Mouse (Mus musculus): ENCODE measurements around the gene Spdye4a. TPM values are rescaled to one million over a fixed set of nuclear protein-coding genes. Genes with fewer than 3 reads are reported as not detected.

Gene Spdye4a
- polyA plus RNA-seq (2015; fragmentation: Nextera tagmentation; extraction: Ambion mirVana), result not detected in 2 replicates

GRCm38 (mm10) chr5:143226790-143227189 is at the start of gene Spdye4a:
TSS of gene Spdye4a (minus strand) at chr5:143226890.

GRCm38 (mm10) chr5:143269363-143270150 is 42.9 kb upstream of the Spdye4a start, which contains the start of gene Zfp316:
TSS of gene Zfp316 (minus strand) at chr5:143270022.

GRCm38 (mm10) chr5:143235028-143235693 is 8.5 kb upstream of the Spdye4a start, which contains the start of gene Zfp12:
TSS of gene Zfp12 (plus strand) at chr5:143235163.

GRCm38 (mm10) chr5:143180255-143181076 is 46.2 kb downstream of the Spdye4a start, which contains the start of the genes Rbak and Spdye4b:
TSS of gene Rbak (minus strand) at chr5:143180775.
TSS of gene Spdye4b (plus strand) at chr5:143181017.

Other genes starting within 250 kb of the Spdye4a start
- 23.8 and 24.7 TPM in 2 replicates for gene Rnf216, start 113.9 kb downstream of the Spdye4a start, polyA plus RNA-seq (2015; fragmentation: Nextera tagmentation; extraction: Ambion mirVana)
- gene Olfr718-ps1, start 79.3 kb downstream of the Spdye4a start, polyA plus RNA-seq (2015; fragmentation: Nextera tagmentation; extraction: Ambion mirVana), result not detected in 2 replicates
- 8.4 and 10.6 TPM in 2 replicates for gene Rbak, start 46.1 kb downstream of the Spdye4a start, polyA plus RNA-seq (2015; fragmentation: Nextera tagmentation; extraction: Ambion mirVana)
- gene Spdye4b, start 45.9 kb downstream of the Spdye4a start, polyA plus RNA-seq (2015; fragmentation: Nextera tagmentation; extraction: Ambion mirVana), result not detected in 2 replicates
- gene Zfp12, start 8.3 kb upstream of the Spdye4a start, polyA plus RNA-seq (2015; fragmentation: Nextera tagmentation; extraction: Ambion mirVana), result 9.8 and 11.9 TPM in 2 replicates
- 6.9 and 7.9 TPM in 2 replicates for gene Zfp316, start 43.1 kb upstream of the Spdye4a start, polyA plus RNA-seq (2015; fragmentation: Nextera tagmentation; extraction: Ambion mirVana)
- gene Zfp853, start 66.7 kb upstream of the Spdye4a start, polyA plus RNA-seq (2015; fragmentation: Nextera tagmentation; extraction: Ambion mirVana), result 0.58 and 0.99 TPM in 2 replicates
- gene E130309D02Rik, start 88.5 kb upstream of the Spdye4a start, polyA plus RNA-seq (2015; fragmentation: Nextera tagmentation; extraction: Ambion mirVana), result 19.9 and 21.3 TPM in 2 replicates
- 84.5 and 88.7 TPM in 2 replicates for gene Zdhhc4, start 102.4 kb upstream of the Spdye4a start, polyA plus RNA-seq (2015; fragmentation: Nextera tagmentation; extraction: Ambion mirVana)
- gene Grid2ip, start 130.4 kb upstream of the Spdye4a start, polyA plus RNA-seq (2015; fragmentation: Nextera tagmentation; extraction: Ambion mirVana), result 1.0 and 1.6 TPM in 2 replicates
- 138 and 142 TPM in 2 replicates for gene Kdelr2, start 176.9 kb upstream of the Spdye4a start, polyA plus RNA-seq (2015; fragmentation: Nextera tagmentation; extraction: Ambion mirVana)
- 19.4 and 22.0 TPM in 2 replicates for gene Daglb, start 237.7 kb upstream of the Spdye4a start, polyA plus RNA-seq (2015; fragmentation: Nextera tagmentation; extraction: Ambion mirVana)

All from neural tube, postnatal 0 days (tissue).